ENCODE assay signal across 17 mouse cellular contexts in the genomic region with DNA sequence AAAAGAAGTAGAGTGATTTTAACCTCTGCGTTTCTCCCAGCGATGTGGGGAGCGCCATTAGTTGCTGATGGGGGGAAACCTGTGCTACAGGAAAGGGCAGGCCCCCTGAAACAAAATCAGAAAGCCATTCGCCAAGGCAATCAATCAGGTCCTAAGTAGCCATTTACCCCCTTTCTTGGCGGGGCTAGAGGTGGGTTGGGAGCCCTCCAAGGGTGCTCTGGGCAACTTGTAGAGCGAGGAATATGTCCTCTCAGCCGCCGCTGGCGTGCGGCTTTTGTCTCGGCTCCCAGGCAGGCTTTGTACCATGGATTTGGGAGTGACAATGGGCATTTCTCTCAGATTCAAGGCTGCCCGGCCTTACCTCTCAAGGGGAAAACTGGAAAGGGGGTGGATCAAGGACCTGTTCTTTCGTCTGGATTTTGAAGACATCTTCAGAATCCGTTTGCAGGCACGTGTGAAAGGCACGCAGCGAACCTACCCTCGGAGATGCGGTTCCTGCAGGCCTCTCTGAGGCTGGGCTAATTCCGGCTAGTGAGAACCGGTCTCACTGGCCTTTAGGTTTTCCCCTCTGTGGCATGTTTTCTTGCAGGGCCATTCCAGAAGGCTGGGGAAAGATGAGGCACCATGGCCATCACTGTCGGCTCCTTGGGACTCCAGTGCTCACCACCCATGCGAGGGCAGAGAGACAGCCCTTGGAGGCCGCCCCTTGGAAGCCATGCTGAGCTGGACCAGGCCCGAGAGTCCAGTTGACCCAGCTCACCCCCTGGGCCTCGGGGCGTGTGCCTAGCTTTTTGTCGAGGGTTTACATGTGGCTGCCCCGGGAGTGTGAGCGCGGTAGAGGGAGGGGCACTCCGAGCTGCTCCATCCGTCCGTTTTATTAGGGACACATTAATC. TPM values are rescaled to one million over a fixed set of nuclear protein-coding genes. Genes with fewer than 3 reads are reported as not detected.
DNase-seq lines count a peak whose midpoint lies in the region; ATAC-seq and TF ChIP-seq lines count a peak whose summit lies in the region.
"Had no signal": no experiment of that assay in that cellular context is flagged by ENCODE, and none has a peak within 500 bp of the region (broad histone marks: within the 10 kb centered on the region; RNA-seq: fewer than 3 reads in every experiment).

No protein-coding gene starts in this region.

- no peak overlapping the region for H3K9ac ChIP-seq in forebrain, embryonic 11.5 days (ENCODE audit: low read length)
- no peak overlapping the region for H3K9ac ChIP-seq in forebrain, embryonic 14.5 days (ENCODE audit: low read length)
- H3K9ac ChIP-seq in limb, embryonic 12.5 days (replicated peaks): peak overlapping the region; percentile 93

- no peak for TF ChIP-seq POLR2A in kidney, adult 2 months (IDR thresholded peaks at IDR 0.05; ENCODE audit: low read depth, low read length)

- no peak overlapping the region for H3K27ac ChIP-seq in forebrain, embryonic 11.5 days (ENCODE audit: low read depth, low read length)
- no peak overlapping the region for H3K27ac ChIP-seq in forebrain, embryonic 14.5 days (ENCODE audit: low read depth, low read length)
- peak overlapping the region; percentile 94 for H3K27ac ChIP-seq in kidney, adult 2 months (ENCODE audit: insufficient read depth, low read depth, low read length)
- H3K27ac ChIP-seq in limb, embryonic 12.5 days: peak overlapping the region; percentile 97
- no peak overlapping the region for H3K27ac ChIP-seq in layer of hippocampus, adult 2 months
- H3K27ac ChIP-seq: heart, embryonic 13.5 days had no signal

- H3K4me2 ChIP-seq in forebrain, embryonic 11.5 days (ENCODE audit: low read depth, low read length, severe bottlenecking): no peak overlapping the region
- H3K4me2 ChIP-seq in forebrain, embryonic 14.5 days (ENCODE audit: low read length): no peak overlapping the region
- H3K4me2 ChIP-seq in limb, embryonic 12.5 days: peak overlapping the region; percentile 92

- under 1% methylated on average over 34 of the region's 34 CpGs for WGBS in forebrain, embryonic 11.5 days
- WGBS in forebrain, embryonic 14.5 days: 1% methylated on average over 34 of the region's 34 CpGs
- 40% methylated on average over 34 of the region's 34 CpGs for WGBS in kidney, adult 2 months
- 3% methylated on average over 34 of the region's 34 CpGs for WGBS in limb, embryonic 12.5 days

- no peak for TF ChIP-seq CTCF in kidney, adult 2 months (conservative IDR thresholded peaks at IDR 0.05; ENCODE audit: insufficient read depth, insufficient read length, low read depth, low read length)
- TF ChIP-seq CTCF in layer of hippocampus, adult 2 months (conservative IDR thresholded peaks at IDR 0.05): no peak

- no peak for ATAC-seq in forebrain, embryonic 11.5 days (replicated peaks; ENCODE audit: low FRiP score)
- ATAC-seq in forebrain, embryonic 14.5 days: no peak
- ATAC-seq in limb, embryonic 12.5 days (ENCODE audit: insufficient number of reproducible peaks, insufficient read depth, low FRiP score, low TSS enrichment, low read depth): peak; percentile 16; the same call in 1 of the 2 replicates
- no peak for ATAC-seq in inflammation-experienced regulatory T-cells, adult 6 months

- peaks cover 100% of the 10 kb centered on the region for H3K27me3 ChIP-seq in forebrain, embryonic 11.5 days (ENCODE audit: control insufficient read depth, insufficient read depth, low read length)
- H3K27me3 ChIP-seq in forebrain, embryonic 14.5 days (replicated peaks; ENCODE audit: control insufficient read depth, insufficient read depth, low read length): peaks cover 99% of the 10 kb centered on the region
- no peaks in the 10 kb centered on the region for H3K27me3 ChIP-seq in kidney, adult 2 months (replicated peaks; ENCODE audit: control insufficient read depth, insufficient read depth, low read length)
- H3K27me3 ChIP-seq in limb, embryonic 12.5 days: peaks cover 62% of the 10 kb centered on the region

- peak; percentile 62 for DNase-seq in forebrain, embryonic 11.5 days (ENCODE audit: low spot score)
- no peak for DNase-seq in forebrain, embryonic 14.5 days (ENCODE audit: low spot score)
- DNase-seq in R1 (ENCODE audit: low read depth, low spot score): peak; percentile 21
- DNase-seq in kidney, adult 2 months: peak; percentile 61
- no peak for DNase-seq in layer of hippocampus, adult 2 months (ENCODE audit: low spot score in 2 of 2)
- no peak for DNase-seq in natural killer cell, adult 2 months (ENCODE audit: low spot score in 2 of 2)
- DNase-seq: adrenal gland, postnatal 36 days; lung, adult 18-20 months; thymus, postnatal 36 days had no signal

- H3K4me3 ChIP-seq in forebrain, embryonic 11.5 days (ENCODE audit: low read depth, low read length): no peak overlapping the region
- no peak overlapping the region for H3K4me3 ChIP-seq in forebrain, embryonic 14.5 days (ENCODE audit: low read depth, low read length)
- peak overlapping the region; percentile 84; the same call in 1 of the 2 replicates for H3K4me3 ChIP-seq in kidney, adult 2 months (ENCODE audit: insufficient read depth, low read depth, low read length)
- H3K4me3 ChIP-seq in limb, embryonic 12.5 days (replicated peaks): peak overlapping the region; percentile 66
- no peak overlapping the region for H3K4me3 ChIP-seq in layer of hippocampus, adult 2 months
- H3K4me3 ChIP-seq: erythroblast, embryonic 14.5 days had no signal

- H3K36me3 ChIP-seq in forebrain, embryonic 11.5 days (ENCODE audit: control insufficient read depth, insufficient read depth, low read length): no peaks in the 10 kb centered on the region
- H3K36me3 ChIP-seq in forebrain, embryonic 14.5 days (ENCODE audit: control insufficient read depth, insufficient read depth, low read length): no peaks in the 10 kb centered on the region
- no peaks in the 10 kb centered on the region for H3K36me3 ChIP-seq in kidney, adult 2 months (ENCODE audit: control insufficient read depth, insufficient read depth, low read length)
- peaks cover 22% of the 10 kb centered on the region for H3K36me3 ChIP-seq in limb, embryonic 12.5 days
- H3K36me3 ChIP-seq: heart, embryonic 13.5 days had no signal

- H3K9me3 ChIP-seq in forebrain, embryonic 11.5 days (ENCODE audit: control insufficient read depth, low read length): no peaks in the 10 kb centered on the region
- no peaks in the 10 kb centered on the region for H3K9me3 ChIP-seq in forebrain, embryonic 14.5 days (replicated peaks; ENCODE audit: control insufficient read depth, low read length)
- H3K9me3 ChIP-seq in limb, embryonic 12.5 days: no peaks in the 10 kb centered on the region
- H3K9me3 ChIP-seq: heart, embryonic 13.5 days had no signal

- peaks cover 3% of the 10 kb centered on the region; the same call in 1 of the 2 replicates for H3K4me1 ChIP-seq in forebrain, embryonic 11.5 days (replicated peaks; ENCODE audit: control insufficient read depth, insufficient read depth, low read length)
- H3K4me1 ChIP-seq in forebrain, embryonic 14.5 days (ENCODE audit: control insufficient read depth, insufficient read depth, low read length): peaks cover 8% of the 10 kb centered on the region; the same call in 1 of the 2 replicates
- H3K4me1 ChIP-seq in kidney, adult 2 months (ENCODE audit: control insufficient read depth, insufficient read depth, low read length): no peaks in the 10 kb centered on the region
- H3K4me1 ChIP-seq in limb, embryonic 12.5 days (replicated peaks): peaks cover 75% of the 10 kb centered on the region

RNA-seq across cellular contexts. Expression of gene Hoxd9, which starts 0.8 kb away (rescaled TPM):
- not detected in 2 replicates for polyA plus RNA-seq in forebrain, embryonic 11.5 days (2014; fragmentation: Nextera tagmentation; extraction: Ambion mirVana)
- not detected in 2 replicates for polyA plus RNA-seq in forebrain, embryonic 14.5 days (2014; fragmentation: Nextera tagmentation; extraction: Ambion mirVana)
- polyA plus RNA-seq in kidney, adult 2 months (2012; rRNA removed): 23.9 and 26.0 TPM in 2 replicates
- 17.8 and 19.2 TPM in 2 replicates for polyA plus RNA-seq in limb, embryonic 12.5 days (2016; fragmentation: Nextera tagmentation; extraction: Ambion mirVana)
- not detected for polyA plus RNA-seq in inflammation-experienced regulatory T-cells, adult 6 months (2017; shearing (Covaris generic))
- not detected for total RNA-seq in layer of hippocampus, adult 2 months (2021)
- total RNA-seq: left cerebral cortex, postnatal 14 days; megakaryocyte, adult 5-6 weeks had no signal
- polyA plus RNA-seq: cortical plate, adult 2 months; erythroblast, embryonic 14.5 days; heart, embryonic 13.5 days had no signal

RNA-seq across cellular contexts. Expression of gene Hoxd10, which starts 5.0 kb away (rescaled TPM):
- polyA plus RNA-seq in forebrain, embryonic 11.5 days (2014; fragmentation: Nextera tagmentation; extraction: Ambion mirVana): not detected in 2 replicates
- polyA plus RNA-seq in forebrain, embryonic 14.5 days (2014; fragmentation: Nextera tagmentation; extraction: Ambion mirVana): not detected in 2 replicates
- 7.6 and 7.9 TPM in 2 replicates for polyA plus RNA-seq in kidney, adult 2 months (2012; rRNA removed)
- 39.5 and 42.0 TPM in 2 replicates for polyA plus RNA-seq in limb, embryonic 12.5 days (2016; fragmentation: Nextera tagmentation; extraction: Ambion mirVana)
- polyA plus RNA-seq in inflammation-experienced regulatory T-cells, adult 6 months (2017; shearing (Covaris generic)): not detected
- total RNA-seq in layer of hippocampus, adult 2 months (2021): not detected
- total RNA-seq: adrenal gland, postnatal 36 days; left cerebral cortex, postnatal 14 days; megakaryocyte, adult 5-6 weeks had no signal
- polyA plus RNA-seq: cortical plate, adult 2 months; erythroblast, embryonic 14.5 days; hindbrain, embryonic 11.5 days had no signal

RNA-seq across cellular contexts. Expression of gene Hoxd8, which starts 7.7 kb away (rescaled TPM):
- not detected in 2 replicates for polyA plus RNA-seq in forebrain, embryonic 11.5 days (2014; fragmentation: Nextera tagmentation; extraction: Ambion mirVana)
- polyA plus RNA-seq in forebrain, embryonic 14.5 days (2014; fragmentation: Nextera tagmentation; extraction: Ambion mirVana): 0.09 TPM in 1 of 2 replicates, not detected in the other
- 45.8 and 46.2 TPM in 2 replicates for polyA plus RNA-seq in kidney, adult 2 months (2012; rRNA removed)
- polyA plus RNA-seq in limb, embryonic 12.5 days (2016; fragmentation: Nextera tagmentation; extraction: Ambion mirVana): 7.5 and 7.8 TPM in 2 replicates
- polyA plus RNA-seq in inflammation-experienced regulatory T-cells, adult 6 months (2017; shearing (Covaris generic)): not detected
- not detected for total RNA-seq in layer of hippocampus, adult 2 months (2021)
- total RNA-seq: left cerebral cortex, postnatal 14 days; megakaryocyte, adult 5-6 weeks had no signal
- polyA plus RNA-seq: cortical plate, adult 2 months; erythroblast, embryonic 14.5 days had no signal

RNA-seq across cellular contexts. Expression of gene Hoxd3, which starts 15.0 kb away (rescaled TPM):
- polyA plus RNA-seq in forebrain, embryonic 11.5 days (2014; fragmentation: Nextera tagmentation; extraction: Ambion mirVana): 0.08 and 0.19 TPM in 2 replicates
- not detected in 2 replicates for polyA plus RNA-seq in forebrain, embryonic 14.5 days (2014; fragmentation: Nextera tagmentation; extraction: Ambion mirVana)
- polyA plus RNA-seq in kidney, adult 2 months (2012; rRNA removed): 10.2 and 10.7 TPM in 2 replicates
- polyA plus RNA-seq in limb, embryonic 12.5 days (2016; fragmentation: Nextera tagmentation; extraction: Ambion mirVana): 1.4 and 1.5 TPM in 2 replicates
- polyA plus RNA-seq in inflammation-experienced regulatory T-cells, adult 6 months (2017; shearing (Covaris generic)): not detected
- not detected for total RNA-seq in layer of hippocampus, adult 2 months (2021)
- total RNA-seq: left cerebral cortex, postnatal 14 days had no signal
- polyA plus RNA-seq: cortical plate, adult 2 months; erythroblast, embryonic 14.5 days had no signal

RNA-seq across cellular contexts. Expression of gene Hoxd4, which starts 15.0 kb away (rescaled TPM):
- not detected in 2 replicates for polyA plus RNA-seq in forebrain, embryonic 11.5 days (2014; fragmentation: Nextera tagmentation; extraction: Ambion mirVana)
- polyA plus RNA-seq in forebrain, embryonic 14.5 days (2014; fragmentation: Nextera tagmentation; extraction: Ambion mirVana): not detected in 2 replicates
- polyA plus RNA-seq in kidney, adult 2 months (2012; rRNA removed): 20.3 and 31.4 TPM in 2 replicates
- polyA plus RNA-seq in limb, embryonic 12.5 days (2016; fragmentation: Nextera tagmentation; extraction: Ambion mirVana): 0.55 and 0.78 TPM in 2 replicates
- not detected for polyA plus RNA-seq in inflammation-experienced regulatory T-cells, adult 6 months (2017; shearing (Covaris generic))
- total RNA-seq in layer of hippocampus, adult 2 months (2021): not detected
- total RNA-seq: left cerebral cortex, postnatal 14 days; megakaryocyte, adult 5-6 weeks had no signal
- polyA plus RNA-seq: cortical plate, adult 2 months; heart, embryonic 13.5 days had no signal

Comparison
In these comparisons a context has a peak if more than half of its experiments do, and no peak if none do; other contexts are left out.
1. DNase-seq: peak in forebrain, embryonic 11.5 days (single experiment), R1 (single experiment) and kidney, adult 2 months (single experiment); none in forebrain, embryonic 14.5 days (single experiment), layer of hippocampus, adult 2 months (0 of 2) and natural killer cell, adult 2 months (0 of 2).
2. H3K27ac ChIP-seq: peak in kidney, adult 2 months (single experiment) and limb, embryonic 12.5 days (single experiment); none in forebrain, embryonic 11.5 days (single experiment), forebrain, embryonic 14.5 days (single experiment) and layer of hippocampus, adult 2 months (single experiment).
3. H3K4me3 ChIP-seq: peak in kidney, adult 2 months (single experiment) and limb, embryonic 12.5 days (single experiment); none in forebrain, embryonic 11.5 days (single experiment), forebrain, embryonic 14.5 days (single experiment) and layer of hippocampus, adult 2 months (single experiment).
4. RNA of gene Hoxd9, which starts 0.8 kb away (polyA plus RNA-seq): 23.9 to 26.0 TPM in kidney, adult 2 months and 17.8 to 19.2 TPM in limb, embryonic 12.5 days; not detected in forebrain, embryonic 14.5 days, not detected in forebrain, embryonic 11.5 days and not detected in inflammation-experienced regulatory T-cells, adult 6 months; every median in the first group is over 10 times any median in the second.